Mouse (Mus musculus): Measurements from ENCODE around the gene Rora. TPM values are rescaled to one million over a fixed set of nuclear protein-coding genes. Genes with fewer than 3 reads are reported as not detected.

Rora gene
- polyA plus RNA-seq, 1 experiment from 2014 or later: 4.3 TPM

GRCm38 (mm10) chr9:68827441-68827840 is 173.9 kb downstream of the Rora start:
- H3K9ac ChIP-seq (ENCODE audit: low read length): no peak overlapping the region

GRCm38 (mm10) chr9:68829903-68830302 is 176.3 kb downstream of the Rora start:
- WGBS: 69% methylated on average over 4 of the region's 4 CpGs
- H3K9me3 ChIP-seq (ENCODE audit: control insufficient read depth, low read length): no peaks in the 10 kb centered on the region

More at GRCm38 (mm10) chr9:68827441-68827840, 173.9 kb downstream of the Rora start:
- DNase-seq (ENCODE audit: low spot score, missing footprints) (no peak), ATAC-seq (ENCODE audit: low FRiP score) (no peak)
- H3K27me3 ChIP-seq (ENCODE audit: control insufficient read depth, insufficient read depth, low read length): no peaks in the 10 kb centered on the region
- WGBS: 77% methylated on average over 3 of the region's 3 CpGs
- H3K9me3 ChIP-seq (ENCODE audit: control insufficient read depth, low read length): no peaks in the 10 kb centered on the region
- H3K4me3 ChIP-seq (ENCODE audit: low read depth, low read length): no peak overlapping the region
- H3K4me2 ChIP-seq: no peak overlapping the region
- no peaks in the 10 kb centered on the region for H3K36me3 ChIP-seq (ENCODE audit: control insufficient read depth, insufficient read depth, low read length)
- H3K27ac ChIP-seq (ENCODE audit: low read depth, low read length): no peak overlapping the region
- no peaks in the 10 kb centered on the region for H3K4me1 ChIP-seq (ENCODE audit: control insufficient read depth, insufficient read depth, low read length)

GRCm38 (mm10) chr9:68833323-68833722 is 179.7 kb downstream of the Rora start:
- WGBS: 86% methylated on average over 6 of the region's 6 CpGs
- DNase-seq (ENCODE audit: low spot score, missing footprints) (peak; percentile 69), ATAC-seq (ENCODE audit: low FRiP score) (no peak)
- no peaks in the 10 kb centered on the region for H3K27me3 ChIP-seq (ENCODE audit: control insufficient read depth, insufficient read depth, low read length)
- H3K4me2 ChIP-seq: no peak overlapping the region
- no peak overlapping the region for H3K4me3 ChIP-seq (ENCODE audit: low read depth, low read length)
- H3K9ac ChIP-seq (ENCODE audit: low read length): no peak overlapping the region
- no peaks in the 10 kb centered on the region for H3K4me1 ChIP-seq (ENCODE audit: control insufficient read depth, insufficient read depth, low read length)
- no peaks in the 10 kb centered on the region for H3K36me3 ChIP-seq (ENCODE audit: control insufficient read depth, insufficient read depth, low read length)
- no peaks in the 10 kb centered on the region for H3K9me3 ChIP-seq (ENCODE audit: control insufficient read depth, low read length)
- no peak overlapping the region for H3K27ac ChIP-seq (ENCODE audit: low read depth, low read length)

More at GRCm38 (mm10) chr9:68829903-68830302, 176.3 kb downstream of the Rora start:
- H3K4me2 ChIP-seq: no peak overlapping the region
- no peaks in the 10 kb centered on the region for H3K27me3 ChIP-seq (ENCODE audit: control insufficient read depth, insufficient read depth, low read length)
- no peak overlapping the region for H3K4me3 ChIP-seq (ENCODE audit: low read depth, low read length)
- H3K27ac ChIP-seq (ENCODE audit: low read depth, low read length): no peak overlapping the region
- ATAC-seq (ENCODE audit: low FRiP score) (no peak), DNase-seq (ENCODE audit: low spot score, missing footprints) (peak; percentile 31)
- H3K9ac ChIP-seq (ENCODE audit: low read length): no peak overlapping the region
- H3K36me3 ChIP-seq (ENCODE audit: control insufficient read depth, insufficient read depth, low read length): no peaks in the 10 kb centered on the region
- no peaks in the 10 kb centered on the region for H3K4me1 ChIP-seq (ENCODE audit: control insufficient read depth, insufficient read depth, low read length)

GRCm38 (mm10) chr9:68835037-68835649 is 181.6 kb downstream of the Rora start:
- 78% methylated on average over 7 of the region's 7 CpGs for WGBS
- Histone ChIP-seq H3K9ac (ENCODE audit: low read length) (no peak overlapping the region), H3K4me1 (ENCODE audit: control insufficient read depth, insufficient read depth, low read length) (no peaks in the 10 kb centered on the region), H3K9me3 (ENCODE audit: control insufficient read depth, low read length) (no peaks in the 10 kb centered on the region), H3K36me3 (ENCODE audit: control insufficient read depth, insufficient read depth, low read length) (no peaks in the 10 kb centered on the region), H3K27me3 (ENCODE audit: control insufficient read depth, insufficient read depth, low read length) (no peaks in the 10 kb centered on the region), H3K4me2 (no peak overlapping the region), H3K27ac (ENCODE audit: low read depth, low read length) (no peak overlapping the region), H3K4me3 (ENCODE audit: low read depth, low read length) (no peak overlapping the region)
- no peak for ATAC-seq (ENCODE audit: low FRiP score)
- DNase-seq (ENCODE audit: low spot score, missing footprints): no peak

GRCm38 (mm10) chr9:68842134-68842892 is 188.7 kb downstream of the Rora start:
- H3K36me3 ChIP-seq (ENCODE audit: control insufficient read depth, insufficient read depth, low read length): no peaks in the 10 kb centered on the region
- no peak overlapping the region for H3K27ac ChIP-seq (ENCODE audit: low read depth, low read length)
- ATAC-seq (ENCODE audit: low FRiP score) (no peak), DNase-seq (ENCODE audit: low spot score, missing footprints) (peak; percentile 74)
- no peaks in the 10 kb centered on the region for H3K9me3 ChIP-seq (ENCODE audit: control insufficient read depth, low read length)
- H3K4me1 ChIP-seq (ENCODE audit: control insufficient read depth, insufficient read depth, low read length): no peaks in the 10 kb centered on the region
- no peak overlapping the region for H3K9ac ChIP-seq (ENCODE audit: low read length)
- H3K4me2 ChIP-seq: no peak overlapping the region
- H3K27me3 ChIP-seq (ENCODE audit: control insufficient read depth, insufficient read depth, low read length): no peaks in the 10 kb centered on the region
- 73% methylated on average over 16 of the region's 16 CpGs for WGBS
- no peak overlapping the region for H3K4me3 ChIP-seq (ENCODE audit: low read depth, low read length)

- H3K27ac ChIP-seq (ENCODE audit: low read depth, low read length): no peak overlapping the region
- H3K9me3 ChIP-seq (ENCODE audit: control insufficient read depth, low read length): no peaks in the 10 kb centered on the region
- DNase-seq (ENCODE audit: low spot score, missing footprints): no peak
- no peak overlapping the region for H3K4me3 ChIP-seq (ENCODE audit: low read depth, low read length)
- H3K27me3 ChIP-seq (ENCODE audit: control insufficient read depth, insufficient read depth, low read length): no peaks in the 10 kb centered on the region
- no peaks in the 10 kb centered on the region for H3K36me3 ChIP-seq (ENCODE audit: control insufficient read depth, insufficient read depth, low read length)
- no peak overlapping the region for H3K4me2 ChIP-seq
- no peak overlapping the region for H3K9ac ChIP-seq (ENCODE audit: low read length)
- ATAC-seq (ENCODE audit: low FRiP score): no peak
- WGBS: 76% methylated on average over 2 of the region's 2 CpGs
- no peaks in the 10 kb centered on the region for H3K4me1 ChIP-seq (ENCODE audit: control insufficient read depth, insufficient read depth, low read length)
Measured at GRCm38 (mm10) chr9:68845556-68845955, 192.0 kb downstream of the Rora start.

- no peaks in the 10 kb centered on the region for H3K4me1 ChIP-seq (ENCODE audit: control insufficient read depth, insufficient read depth, low read length)
- H3K9ac ChIP-seq (ENCODE audit: low read length): no peak overlapping the region
- H3K27me3 ChIP-seq (ENCODE audit: control insufficient read depth, insufficient read depth, low read length): no peaks in the 10 kb centered on the region
- no peaks in the 10 kb centered on the region for H3K9me3 ChIP-seq (ENCODE audit: control insufficient read depth, low read length)
- WGBS: 77% methylated on average over 5 of the region's 5 CpGs
- no peaks in the 10 kb centered on the region for H3K36me3 ChIP-seq (ENCODE audit: control insufficient read depth, insufficient read depth, low read length)
- DNase-seq (ENCODE audit: low spot score, missing footprints): peak; percentile 75
- H3K4me3 ChIP-seq (ENCODE audit: low read depth, low read length): no peak overlapping the region
- no peak for ATAC-seq (ENCODE audit: low FRiP score)
- no peak overlapping the region for H3K4me2 ChIP-seq
- H3K27ac ChIP-seq (ENCODE audit: low read depth, low read length): no peak overlapping the region
Measured at GRCm38 (mm10) chr9:68850321-68850720, 196.7 kb downstream of the Rora start.

- H3K27me3 ChIP-seq (ENCODE audit: control insufficient read depth, insufficient read depth, low read length): no peaks in the 10 kb centered on the region
- H3K9me3 ChIP-seq (ENCODE audit: control insufficient read depth, low read length): no peaks in the 10 kb centered on the region
- H3K27ac ChIP-seq (ENCODE audit: low read depth, low read length): no peak overlapping the region
- WGBS: 81% methylated on average over 4 of the region's 4 CpGs
- H3K4me2 ChIP-seq: no peak overlapping the region
- H3K4me3 ChIP-seq (ENCODE audit: low read depth, low read length): no peak overlapping the region
- DNase-seq (ENCODE audit: low spot score, missing footprints): no peak
- ATAC-seq (ENCODE audit: low FRiP score): no peak
- H3K36me3 ChIP-seq (ENCODE audit: control insufficient read depth, insufficient read depth, low read length): no peaks in the 10 kb centered on the region
- no peak overlapping the region for H3K9ac ChIP-seq (ENCODE audit: low read length)
- no peaks in the 10 kb centered on the region for H3K4me1 ChIP-seq (ENCODE audit: control insufficient read depth, insufficient read depth, low read length)
Measured at GRCm38 (mm10) chr9:68852201-68852600, 198.6 kb downstream of the Rora start.

- Histone ChIP-seq H3K4me2 (no peak overlapping the region), H3K4me3 (ENCODE audit: low read depth, low read length) (no peak overlapping the region), H3K36me3 (ENCODE audit: control insufficient read depth, insufficient read depth, low read length) (no peaks in the 10 kb centered on the region), H3K27me3 (ENCODE audit: control insufficient read depth, insufficient read depth, low read length) (no peaks in the 10 kb centered on the region), H3K9me3 (ENCODE audit: control insufficient read depth, low read length) (no peaks in the 10 kb centered on the region), H3K27ac (ENCODE audit: low read depth, low read length) (no peak overlapping the region), H3K4me1 (ENCODE audit: control insufficient read depth, insufficient read depth, low read length) (no peaks in the 10 kb centered on the region), H3K9ac (ENCODE audit: low read length) (no peak overlapping the region)
- 88% methylated on average over 2 of the region's 2 CpGs for WGBS
- ATAC-seq (ENCODE audit: low FRiP score) (no peak), DNase-seq (ENCODE audit: low spot score, missing footprints) (no peak)
Measured at GRCm38 (mm10) chr9:68852934-68853333, 199.3 kb downstream of the Rora start.

Data from midbrain, embryonic 11.5 days (tissue).